Mouse (Mus musculus) heart, postnatal 14 days (tissue): Measurements from ENCODE around the gene Ppp1r3d. TPM values are rescaled to one million over a fixed set of nuclear protein-coding genes. Genes with fewer than 3 reads are reported as not detected.

Experiments
- DNase-seq, 2 experiments: peaks; one replicate each; pipeline ENCODE4 v3.0.0; 2021 to 2022
- intact Hi-C: fragments of 180-260 bp; cut with DNase I; formaldehyde crosslinking; loops from one replicate; pipeline ENCODE4 v1.15.1; 2025
- total RNA-seq, 2 experiments: library from RNA; stranded (reverse); gene quantifications; 2 replicates each; pipeline ENCODE4 v1.2.3; 2021

The Ppp1r3d gene
- total RNA-seq, 2 experiments from 2014 or later, result 21.0 to 21.5 TPM

- intact Hi-C loops, result no loop called here
- DNase-seq, result peak in 1 of 2 experiments; percentile 13
Observed at GRCm38 (mm10) chr2:178416970-178417369, 2.7 kb upstream of the Ppp1r3d start.

GRCm38 (mm10) chr2:178416427-178416826 lies 2.2 kb upstream of the Ppp1r3d start:
- intact Hi-C loops, result no loop called here
- DNase-seq, result peak; percentile 23 to 31

DNA sequence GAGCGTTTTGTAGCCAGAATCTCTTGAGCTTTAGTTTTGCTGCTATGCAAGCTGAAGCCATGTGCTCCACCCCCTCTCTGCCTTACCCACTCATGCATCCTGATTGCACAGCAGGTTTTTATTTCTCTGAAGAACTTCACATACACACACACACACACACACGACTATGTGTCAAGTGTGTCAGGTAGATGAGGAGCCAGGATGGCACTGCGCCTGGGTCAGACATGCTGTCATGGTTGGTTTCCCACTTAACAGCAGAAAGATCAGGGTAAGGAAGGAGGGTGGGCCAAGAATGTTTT lies 827 bp upstream of the Ppp1r3d start:
- intact Hi-C loops, result no loop called here
- DNase-seq, result no peak

DNA sequence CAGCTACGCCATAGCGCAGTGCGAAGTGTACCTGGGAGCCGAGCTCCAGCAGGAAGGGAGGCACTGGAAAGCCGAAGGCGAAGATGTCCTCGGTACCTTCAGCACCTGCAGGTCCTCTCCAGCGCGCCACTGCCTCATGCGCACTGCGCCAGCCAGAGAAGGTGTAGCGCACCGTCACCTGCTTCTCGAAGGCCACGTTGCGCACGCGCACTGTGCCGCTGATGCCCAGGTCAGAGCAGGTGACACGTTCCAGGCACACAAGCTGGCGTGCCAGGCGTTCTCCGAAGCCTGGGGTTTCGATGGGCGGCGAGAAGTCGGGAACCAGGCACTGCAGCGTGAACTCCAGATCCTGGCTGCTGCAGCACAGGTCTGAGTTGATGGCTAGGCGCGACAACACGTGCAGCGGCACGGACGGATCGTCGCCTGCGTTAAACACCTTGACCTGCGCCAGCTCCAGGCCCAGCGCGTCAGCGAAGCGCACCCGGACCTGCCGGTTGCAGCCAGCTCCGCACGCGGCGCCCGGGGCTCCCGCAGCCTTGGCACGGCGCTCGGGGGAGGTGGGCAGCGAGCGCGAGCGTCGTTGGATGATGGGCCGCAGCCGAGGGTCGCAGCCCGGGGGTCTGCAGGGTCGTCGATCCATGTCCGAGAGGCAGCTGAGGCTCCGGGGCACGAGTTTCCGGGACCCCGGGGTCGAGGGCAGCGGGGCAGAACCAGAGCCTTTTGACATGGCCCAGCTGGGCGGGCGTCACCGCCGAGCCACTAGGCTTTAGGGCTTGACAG lies 601 bp downstream of the Ppp1r3d start:
- peak; percentile 50 to 62 for DNase-seq
- intact Hi-C loops, result no loop called here

DNA sequence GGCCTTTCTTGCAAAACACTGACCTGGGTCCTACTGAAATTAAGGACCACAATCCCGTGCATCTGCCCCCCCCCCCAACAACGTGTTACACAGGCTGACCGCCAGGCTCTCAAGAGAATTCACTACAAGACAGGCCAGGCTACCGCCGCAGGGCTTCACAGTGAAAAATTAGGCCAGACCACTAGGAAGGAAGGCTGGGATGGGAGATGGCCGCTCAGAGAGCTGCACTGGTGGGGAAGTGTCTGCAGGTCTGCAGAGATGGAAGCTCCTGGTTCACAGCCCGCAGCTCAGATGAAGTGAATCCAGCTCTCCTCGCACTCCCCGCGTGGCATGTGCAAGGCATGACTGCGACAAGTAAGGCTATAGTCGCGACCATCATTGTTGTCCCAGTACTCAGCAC lies 1.2 kb downstream of the Ppp1r3d start:
- intact Hi-C loops, result no loop called here
- peak in 1 of 2 experiments; percentile 28 for DNase-seq

- peak; percentile 47 to 64 for DNase-seq
- intact Hi-C loops, result no loop called here
Observed at GRCm38 (mm10) chr2:178412598-178412997, 1.7 kb downstream of the Ppp1r3d start.

- DNase-seq, result no peak
- intact Hi-C loops, result no loop called here
Observed at GRCm38 (mm10) chr2:178410286-178410685, 4.0 kb downstream of the Ppp1r3d start.

DNA sequence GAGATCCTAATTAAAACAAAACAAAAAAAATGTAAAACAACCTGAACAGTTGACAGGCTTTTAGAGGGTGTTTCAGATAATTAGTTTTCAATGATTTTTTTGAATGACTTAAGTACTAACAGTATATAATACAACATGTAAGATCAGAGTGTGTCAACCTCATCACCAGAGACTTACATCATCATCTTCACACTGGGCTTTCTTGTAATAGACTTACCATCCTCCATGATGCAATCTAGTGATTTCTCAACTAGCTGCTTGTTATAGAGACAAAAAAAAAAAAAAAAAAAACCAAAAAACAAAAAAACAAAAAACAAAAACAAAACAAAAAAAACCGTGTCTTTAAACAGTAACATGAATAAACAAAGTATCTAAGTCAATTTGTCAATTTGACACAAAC lies 5.2 kb downstream of the Ppp1r3d start:
- intact Hi-C loops, result no loop called here
- DNase-seq, result no peak

DNA sequence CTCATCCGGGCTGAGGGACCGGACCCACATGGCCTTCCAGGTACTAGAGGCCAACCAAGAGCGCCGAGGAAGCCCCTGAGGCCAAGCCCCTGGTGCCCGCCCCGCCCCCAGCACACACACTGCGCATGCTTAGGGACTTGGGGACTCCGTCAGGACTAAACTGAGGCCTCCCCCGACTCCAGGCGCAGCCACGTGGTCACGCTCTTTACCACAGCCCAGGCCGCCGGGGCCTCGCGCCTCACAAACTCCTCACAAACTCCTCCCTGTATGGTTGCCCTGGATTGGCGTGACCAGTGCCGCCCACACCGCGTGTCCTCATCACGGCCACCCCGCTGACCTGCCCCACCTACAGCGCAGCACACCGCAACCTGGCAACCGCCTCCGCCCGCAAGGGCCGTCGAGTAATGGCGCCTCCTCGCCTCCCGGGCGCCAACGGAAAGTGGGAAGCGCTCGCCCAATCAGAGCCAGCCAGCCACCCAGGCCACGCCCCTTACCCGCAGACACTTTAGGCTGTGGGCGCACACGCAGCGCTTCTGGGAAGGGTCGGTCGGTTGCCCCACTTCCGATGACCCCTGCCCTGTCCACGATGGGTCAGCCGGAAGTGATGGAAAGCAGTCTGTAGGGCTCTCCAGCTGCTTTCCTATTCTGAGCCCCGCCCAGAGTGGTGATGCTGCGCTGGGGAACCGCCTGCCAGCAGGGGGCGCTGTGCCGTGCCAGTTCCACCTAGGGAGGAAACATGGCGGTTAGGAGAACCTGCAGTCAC lies 7.0 kb downstream of the Ppp1r3d start, which contains the start of gene Sycp2:
TSS of gene Sycp2 (minus strand) at position 633 of the 763 bp plus-strand sequence.
- DNase-seq, result no peak
- intact Hi-C loops, result no loop called here

Other genes starting within 250 kb of the Ppp1r3d start
- 1 to 10 TPM; 1.4 to 2.3 TPM for gene Sycp2, start 6.8 kb downstream of the Ppp1r3d start, total RNA-seq
- gene Fam217b, start 52 bp upstream of the Ppp1r3d start, total RNA-seq, result 10 to 100 TPM; 11.8 to 13.1 TPM
- under 1 TPM; 0.31 to 0.39 TPM for gene Cdh26, start 16.1 kb upstream of the Ppp1r3d start, total RNA-seq